Mouse (Mus musculus): Measurements from ENCODE around the gene Slc17a8.

Gene Slc17a8

GRCm38 (mm10) chr10:89527054-89527453 lies 94.0 kb downstream of the Slc17a8 start:
- DNase-seq (ENCODE audit: low read depth, low spot score): no peak

GRCm38 (mm10) chr10:89525823-89526222 lies 95.2 kb downstream of the Slc17a8 start:
- no peak for DNase-seq (ENCODE audit: low read depth, low spot score)
